Mouse (Mus musculus): ENCODE results near the gene Keap1.
A peak's percentile ranks its signal among the peaks of the same experiment; 100 is the strongest.
"Not testable (repeated sequence)": the region's sequence is repeated elsewhere in the genome, so short reads cannot be mapped to it uniquely, and the experiment has no call there.

Gene Keap1

DNA sequence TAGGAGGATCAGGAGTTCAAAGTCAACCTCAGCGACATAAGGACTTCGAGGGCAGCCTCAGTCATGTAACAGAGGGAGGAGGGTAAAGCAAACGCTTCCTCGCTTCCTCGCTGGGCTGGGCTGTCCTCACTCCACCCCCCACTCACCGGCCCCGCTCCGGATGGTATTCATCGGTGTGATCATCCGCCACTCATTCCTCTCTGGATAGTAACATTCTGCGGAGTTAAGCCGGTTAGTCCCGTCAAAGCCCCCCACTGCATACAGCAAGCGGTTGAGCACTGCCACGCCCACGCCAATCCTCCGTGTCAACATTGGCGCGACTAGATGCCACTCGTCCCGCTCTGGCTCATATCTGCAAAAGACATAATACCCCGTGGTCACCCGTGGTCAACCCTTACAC lies 7.6 kb downstream of the Keap1 start:
- no peak for DNase-seq

DNA sequence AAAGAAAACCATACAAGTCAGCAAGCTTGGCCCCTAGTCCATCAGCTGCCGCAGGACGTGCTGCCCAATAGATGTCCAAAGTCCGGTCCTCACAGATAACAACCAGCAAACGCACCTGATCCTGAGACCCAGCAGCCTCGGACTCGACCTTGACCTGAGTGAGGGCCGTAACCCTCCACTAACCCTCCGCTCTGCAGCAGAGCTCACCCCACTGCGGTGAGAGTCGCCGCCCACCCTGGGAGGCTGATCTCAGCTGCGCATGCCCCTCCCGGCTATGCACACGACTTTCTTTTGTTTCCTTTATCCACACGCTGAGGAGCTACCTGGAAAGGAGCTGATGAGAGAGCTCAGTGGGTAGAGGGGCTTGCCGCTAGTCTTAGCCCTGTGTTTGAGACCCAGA lies 11.8 kb downstream of the Keap1 start:
- DNase-seq: peak in 1 of 2 experiments; percentile 38

DNA sequence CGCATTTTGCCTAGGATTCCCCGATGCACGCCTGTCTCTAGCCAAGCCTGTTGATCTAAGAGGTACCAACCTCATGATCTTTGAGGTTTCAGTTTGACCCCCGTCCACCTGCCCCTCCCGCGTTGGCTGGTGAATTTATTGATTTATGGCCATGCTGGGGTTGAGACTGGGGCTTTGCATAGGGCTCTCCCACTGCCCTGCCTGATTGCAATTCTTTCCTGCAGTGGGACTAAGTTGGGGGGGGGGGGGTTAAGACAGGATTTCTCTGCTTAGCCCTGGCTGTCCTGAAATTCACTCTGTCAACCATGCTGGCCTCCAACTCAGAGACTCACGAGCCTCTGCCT lies 13.8 kb downstream of the Keap1 start:
- no peak for DNase-seq

DNA sequence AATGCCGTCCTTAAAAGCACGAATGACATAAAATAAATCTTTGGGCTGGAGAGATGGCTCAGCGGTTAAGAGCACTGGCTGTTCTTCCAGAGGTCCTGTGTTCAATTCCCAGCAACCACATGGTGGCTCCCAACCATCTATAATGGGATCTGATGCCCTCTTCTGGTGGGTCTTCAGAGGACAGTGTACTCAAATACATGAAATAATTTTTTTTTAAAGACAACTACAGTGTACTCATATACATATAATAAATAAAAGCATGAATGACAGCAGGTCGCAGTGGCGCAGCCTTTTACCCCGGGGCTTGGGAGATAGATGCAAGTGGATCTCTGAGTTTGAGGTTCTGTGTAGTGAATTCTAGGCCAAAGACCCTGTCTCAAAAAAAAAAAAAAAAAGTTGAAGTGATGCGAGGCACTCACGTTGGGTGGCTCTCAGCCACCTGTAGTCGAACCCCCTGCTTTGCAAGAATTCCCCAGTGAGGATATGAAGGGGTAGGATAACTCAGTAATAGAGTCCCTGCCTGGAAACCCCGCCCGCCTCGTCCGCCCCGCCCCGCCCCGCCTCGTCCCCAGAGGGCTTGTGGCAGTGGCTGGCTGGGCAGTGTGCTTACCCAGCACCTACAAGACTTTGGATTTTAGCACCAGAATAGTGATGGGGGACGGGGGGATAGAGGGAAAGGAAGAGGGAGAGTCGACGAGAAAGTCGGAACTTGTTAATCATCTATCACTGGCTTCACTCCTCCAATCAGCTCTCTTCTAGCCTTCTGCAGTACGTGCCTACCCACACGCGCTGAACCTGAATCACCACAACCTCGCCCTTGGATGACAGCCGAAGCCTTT lies 14.4 kb downstream of the Keap1 start:
- DNase-seq: peak; percentile 62 to 66

DNA sequence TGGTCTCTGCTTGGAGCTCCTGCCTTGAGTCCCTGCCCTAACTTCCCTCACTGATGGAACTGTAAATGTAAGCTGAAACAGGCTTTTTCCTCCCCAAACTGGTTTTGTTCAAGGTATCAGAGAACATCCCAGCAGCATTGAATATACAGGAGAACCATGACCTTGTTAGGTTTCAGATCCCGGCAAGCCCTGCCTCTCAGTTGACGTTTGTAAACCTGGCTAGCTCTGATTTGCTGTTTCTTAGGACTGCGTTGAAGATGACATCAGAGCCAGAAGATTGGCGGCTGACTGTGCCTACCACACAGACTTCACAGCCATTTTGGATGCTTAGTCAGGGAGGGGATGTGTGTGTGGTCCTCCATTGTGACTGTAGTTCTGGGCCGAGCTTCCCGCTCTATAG lies 15.3 kb downstream of the Keap1 start:
- no peak for DNase-seq

DNA sequence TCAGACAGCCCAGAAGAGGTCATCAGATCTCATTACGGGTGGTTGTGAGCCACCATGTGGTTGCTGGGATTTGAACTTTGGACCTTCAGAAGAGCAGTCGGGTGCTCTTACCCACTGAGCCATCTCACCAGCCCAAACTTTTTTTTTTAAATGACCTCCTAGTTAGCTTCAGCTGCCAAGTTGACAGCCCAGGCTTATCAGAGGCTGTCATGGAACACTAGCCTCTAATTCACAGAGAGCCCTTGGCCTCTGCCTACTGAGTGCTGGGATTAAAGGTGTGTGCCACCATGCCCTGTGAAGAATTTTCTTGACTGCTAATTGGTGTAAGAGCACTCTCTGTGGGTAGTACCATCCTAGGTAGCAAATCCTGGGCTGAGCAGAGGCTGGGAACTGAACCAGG lies 15.7 kb downstream of the Keap1 start:
- not testable (repeated sequence) for DNase-seq

DNA sequence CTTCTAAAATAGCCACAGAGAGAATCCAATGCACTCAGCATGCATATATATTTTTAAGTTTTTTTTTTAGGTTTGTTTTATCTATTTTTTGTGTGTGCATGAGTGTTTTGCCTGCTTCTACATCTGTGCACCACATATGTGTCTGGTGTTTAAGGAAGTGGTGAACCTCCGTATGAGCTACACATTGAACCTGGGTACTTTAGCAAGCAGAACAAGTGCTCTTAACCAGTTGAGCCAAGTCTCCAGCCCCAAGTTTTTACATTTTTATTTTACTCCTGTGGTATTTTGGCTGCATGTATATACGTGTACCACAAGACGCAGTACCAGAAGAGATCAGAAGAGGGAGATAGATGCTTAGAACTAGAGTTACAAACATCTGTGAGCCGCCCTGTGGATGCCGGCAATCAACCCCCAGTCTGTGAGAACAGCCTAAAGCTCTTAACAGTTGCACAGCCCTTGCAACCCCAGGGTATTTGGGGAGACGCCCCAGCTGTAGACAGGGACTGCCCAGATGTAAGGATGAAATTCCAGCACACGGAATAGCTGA lies 17.7 kb downstream of the Keap1 start:
- peak; percentile 47 to 60 for DNase-seq

DNA sequence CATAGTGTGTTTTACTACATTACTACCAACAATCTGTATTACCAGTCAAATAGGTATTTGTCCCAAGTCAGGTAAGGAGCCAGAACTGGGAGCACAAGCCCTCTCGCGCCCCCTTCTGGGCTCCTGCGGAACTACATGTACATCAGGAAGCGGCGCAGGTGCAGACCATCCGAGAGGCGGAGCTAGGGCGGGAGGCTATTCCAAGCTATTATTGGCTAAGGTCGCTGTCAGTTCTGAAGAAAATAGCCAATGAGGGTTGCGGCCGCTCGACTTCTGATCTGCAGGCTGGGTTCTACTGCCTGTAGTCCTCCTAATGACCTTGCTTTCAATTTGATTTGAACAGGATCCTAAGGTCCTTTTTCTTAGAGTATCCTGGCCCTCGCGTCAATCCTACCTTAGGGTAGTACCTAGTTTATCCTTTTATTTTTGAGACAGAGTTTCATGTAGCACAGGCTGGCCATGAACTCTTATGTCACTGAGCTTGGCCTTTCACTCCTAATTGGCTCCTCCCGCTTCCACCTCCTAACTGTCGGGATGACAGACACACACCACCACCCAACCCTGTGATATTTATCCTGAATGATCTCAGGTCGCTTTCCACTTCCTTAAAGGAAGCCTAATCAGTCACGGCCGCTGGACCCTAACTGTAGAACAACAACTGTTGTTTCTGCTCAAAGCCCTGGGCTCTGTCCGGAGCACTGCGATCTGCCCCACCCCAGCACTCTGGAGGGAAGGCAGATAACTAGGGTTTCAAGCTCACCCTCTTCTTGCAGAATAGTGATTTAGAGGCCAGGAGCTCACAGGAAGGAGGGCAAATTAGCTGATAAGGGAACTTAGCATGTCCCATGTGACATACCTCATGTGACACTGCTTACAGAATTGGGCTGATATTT lies 18.4 kb downstream of the Keap1 start:
- peak; percentile 95 to 96 for DNase-seq

DNA sequence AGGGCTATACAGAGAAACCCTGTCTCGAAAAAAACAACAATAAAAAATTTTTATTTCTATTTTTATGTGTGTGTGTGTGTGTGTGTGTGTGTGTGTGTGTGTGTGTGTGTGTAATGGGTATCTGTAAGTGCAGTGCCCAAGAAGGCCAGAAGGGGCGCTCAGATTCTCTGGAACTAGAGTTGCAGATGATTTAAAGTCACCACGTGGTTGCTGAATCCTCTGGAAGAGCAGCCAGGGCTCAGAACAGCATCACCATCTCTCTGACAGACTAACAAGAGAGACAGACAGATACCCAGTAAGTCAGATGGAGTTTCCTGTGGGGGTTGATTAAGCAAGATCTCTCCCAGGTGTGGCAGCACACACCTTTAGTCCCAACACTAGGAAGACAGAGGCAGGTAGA lies 19.3 kb downstream of the Keap1 start:
- DNase-seq: peak in 1 of 2 experiments; percentile 35

DNA sequence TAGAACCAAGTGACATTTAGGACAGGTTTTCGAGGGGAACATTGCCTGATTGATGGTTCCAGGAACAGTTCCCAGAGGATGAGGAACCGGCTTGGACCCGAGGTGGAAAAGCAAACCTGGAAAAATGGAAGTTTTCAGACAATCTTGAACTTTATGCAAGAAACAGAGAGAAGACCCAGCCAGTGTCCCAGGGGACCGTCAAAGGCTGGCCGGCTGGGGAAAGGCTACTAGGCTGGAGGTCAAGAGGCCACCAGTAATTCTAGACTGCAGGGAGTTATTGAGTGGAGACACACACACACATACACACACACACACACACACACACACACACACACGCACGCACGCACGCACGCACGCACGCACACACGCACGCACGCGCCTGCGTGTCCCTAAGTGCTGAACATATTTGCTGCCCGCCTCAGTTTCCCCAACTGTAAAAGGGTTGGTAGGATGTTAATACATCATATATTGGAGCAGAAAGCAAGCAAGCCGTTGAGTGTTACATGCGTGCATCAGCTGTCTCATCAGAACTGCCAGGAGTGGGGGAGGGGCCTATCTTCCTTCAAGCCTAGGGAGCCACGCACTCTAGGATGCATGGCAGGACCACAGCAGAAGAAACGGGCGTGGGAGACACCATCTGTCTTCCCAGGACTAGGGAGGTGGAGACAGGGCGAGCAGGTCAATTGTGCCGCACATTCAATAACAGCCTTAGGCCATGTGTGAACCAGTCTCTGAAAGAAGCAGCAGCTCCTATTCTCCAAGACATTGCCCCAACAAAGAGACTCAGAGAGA lies 22.9 kb downstream of the Keap1 start:
- DNase-seq: no peak

DNA sequence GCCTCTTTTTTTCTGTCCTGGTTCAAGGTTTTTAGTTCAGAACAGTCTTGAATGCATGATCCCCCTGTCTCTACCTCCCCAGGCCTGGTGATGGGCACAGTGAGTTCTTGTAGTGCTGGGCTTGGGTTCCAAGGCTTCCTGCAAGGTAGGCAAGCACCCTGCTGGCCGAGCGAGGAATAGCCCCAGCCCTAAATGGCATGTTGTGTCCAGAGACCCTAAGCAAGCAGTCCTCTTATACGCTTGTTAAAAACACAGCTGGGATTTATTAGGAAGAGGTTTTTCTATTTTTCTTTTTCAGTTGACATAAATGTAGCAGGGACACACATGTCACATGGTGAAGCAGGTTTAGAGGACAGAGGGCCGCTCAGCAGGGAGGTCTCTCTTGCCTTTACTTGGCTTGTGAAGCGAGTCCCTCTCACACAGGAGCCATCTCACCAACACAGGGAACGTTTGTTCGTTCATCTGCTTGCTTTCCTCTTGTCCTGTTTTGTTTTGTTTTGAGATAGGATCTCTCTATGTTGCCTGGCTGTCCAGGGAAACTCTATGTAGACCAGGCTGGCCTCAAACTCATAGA lies 25.5 kb downstream of the Keap1 start:
- peak in 1 of 2 experiments; percentile 21 for DNase-seq

DNA sequence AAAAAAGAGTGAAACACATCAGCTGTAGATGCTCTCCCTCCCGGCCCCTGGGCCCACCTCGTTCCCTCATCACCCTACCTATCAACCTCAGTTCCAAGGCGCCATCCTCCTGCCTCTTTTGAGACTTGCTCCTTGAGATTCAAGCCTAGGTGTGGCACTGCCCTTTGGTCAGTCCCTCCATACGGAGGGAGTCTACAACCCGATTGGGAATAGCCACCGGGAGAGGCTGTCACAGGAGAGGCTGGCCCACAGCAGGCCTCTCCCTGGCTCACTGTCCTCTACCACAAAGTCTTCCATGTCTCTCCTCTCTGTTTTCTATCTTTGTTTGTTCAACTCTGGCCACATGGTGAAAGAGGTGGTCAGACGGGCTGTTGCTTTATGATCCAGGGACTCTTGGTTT lies 27.5 kb downstream of the Keap1 start:
- DNase-seq: no peak

DNA sequence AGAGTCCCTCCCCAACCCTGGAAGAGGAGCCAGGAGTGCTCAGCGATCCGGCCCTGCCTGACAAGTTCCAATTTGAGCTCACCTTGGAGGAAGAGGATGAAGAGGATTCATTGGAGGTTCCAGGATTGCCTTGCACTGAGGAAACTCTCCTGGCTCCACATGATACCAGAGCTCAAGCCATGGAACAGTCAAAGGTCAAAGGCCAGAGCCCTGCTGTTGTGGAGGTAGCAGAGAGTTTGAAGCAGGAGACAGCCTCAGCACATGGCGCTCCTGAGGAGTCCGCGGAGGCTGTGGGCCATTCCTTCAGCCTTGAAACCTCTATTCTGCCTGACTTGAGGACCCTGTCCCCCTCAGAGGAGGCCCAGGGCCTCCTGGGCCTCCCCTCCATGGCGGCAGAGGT lies 28.3 kb downstream of the Keap1 start:
- DNase-seq: peak in 1 of 2 experiments; percentile 21

DNA sequence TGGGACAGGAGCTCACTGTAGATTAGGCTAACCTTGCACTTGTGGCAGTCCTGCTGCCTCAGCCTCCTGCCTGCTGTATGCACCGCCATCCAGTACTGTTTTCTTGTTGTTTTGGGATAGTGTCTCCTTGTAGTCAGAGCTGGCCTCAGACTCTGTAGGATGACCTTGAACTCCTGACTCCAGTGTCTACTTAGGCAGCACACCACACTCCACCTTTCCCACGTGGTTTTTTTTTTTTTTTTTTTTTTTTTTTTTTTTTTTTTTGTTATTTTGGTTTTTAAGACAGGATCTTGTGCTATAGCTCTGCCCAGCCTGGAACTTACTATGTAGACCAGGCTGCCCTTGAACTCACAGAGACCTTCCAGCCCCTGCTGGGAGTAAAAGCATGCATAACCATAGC lies 30.5 kb downstream of the Keap1 start:
- DNase-seq: no peak

DNA sequence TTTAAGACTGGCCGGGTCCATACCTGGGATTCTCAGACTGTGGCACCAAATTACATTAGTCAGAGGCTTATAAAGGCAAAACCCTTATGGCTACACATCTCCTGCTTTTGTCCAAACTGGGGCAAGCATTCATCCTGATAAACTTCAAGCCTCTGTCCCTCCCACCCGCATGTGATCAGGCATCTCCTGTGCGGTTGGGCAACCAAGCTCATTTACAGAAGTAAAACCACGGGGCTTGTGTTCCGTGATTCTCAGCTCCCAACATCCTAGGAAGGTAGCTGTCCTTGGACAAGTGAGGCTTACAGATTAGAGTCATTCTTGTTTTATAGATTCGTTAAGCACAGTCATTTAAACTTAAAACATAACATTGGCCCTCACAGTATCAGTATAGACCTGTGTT lies 32.3 kb downstream of the Keap1 start:
- DNase-seq: no peak

DNA sequence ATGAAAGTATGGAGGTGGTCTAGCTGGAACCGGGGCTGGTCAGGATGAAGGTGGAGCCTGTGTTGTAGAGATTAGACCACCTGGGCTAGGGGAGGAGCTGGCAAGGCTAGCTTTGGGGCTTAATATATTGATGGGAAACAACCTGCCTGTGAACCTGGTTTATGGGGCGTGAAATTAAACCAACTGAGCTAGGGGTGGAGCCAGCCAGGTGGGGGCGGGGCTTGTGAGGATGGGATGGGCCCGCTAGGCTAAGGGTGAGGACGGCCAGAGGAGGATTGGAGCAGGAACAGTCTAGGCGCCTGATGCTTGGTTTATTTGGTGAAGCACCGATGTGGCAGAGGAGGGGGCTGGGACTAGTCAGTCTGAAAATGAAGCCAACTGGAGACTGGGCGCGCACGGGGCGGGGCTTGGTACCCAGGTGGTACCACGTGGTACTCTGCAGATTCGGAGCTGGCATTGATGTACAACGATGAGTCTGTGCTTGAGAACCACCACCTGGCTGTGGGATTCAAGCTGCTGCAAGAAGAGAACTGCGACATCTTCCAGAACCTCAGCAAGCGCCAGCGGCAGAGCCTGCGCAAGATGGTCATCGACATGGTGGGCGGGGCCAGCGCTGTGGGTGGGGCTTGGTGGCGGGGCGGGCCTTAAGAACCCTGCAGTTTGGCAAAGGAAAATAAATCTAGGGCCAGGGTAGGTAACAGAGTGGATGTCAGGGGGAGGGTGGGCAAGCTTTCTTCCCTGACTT lies 34.5 kb downstream of the Keap1 start:
- peak; percentile 73 to 81 for DNase-seq

DNA sequence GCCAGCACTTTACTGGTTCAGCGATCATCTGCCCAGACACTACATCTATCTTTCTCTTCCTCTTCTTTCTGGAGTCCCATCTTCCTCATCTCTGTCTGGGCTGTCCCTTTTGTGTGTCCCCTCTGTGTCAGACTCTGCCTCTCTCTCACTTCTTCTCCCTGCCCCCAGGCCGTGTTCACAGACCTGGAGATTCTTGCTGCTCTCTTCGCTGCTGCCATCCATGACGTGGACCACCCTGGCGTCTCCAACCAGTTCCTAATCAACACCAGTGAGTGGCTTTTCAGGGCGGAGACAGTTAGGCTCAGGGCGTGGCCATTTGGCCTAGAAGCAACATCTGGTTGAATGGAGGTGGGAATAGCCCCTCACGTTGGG lies 35.0 kb downstream of the Keap1 start:
- no peak for DNase-seq

DNA sequence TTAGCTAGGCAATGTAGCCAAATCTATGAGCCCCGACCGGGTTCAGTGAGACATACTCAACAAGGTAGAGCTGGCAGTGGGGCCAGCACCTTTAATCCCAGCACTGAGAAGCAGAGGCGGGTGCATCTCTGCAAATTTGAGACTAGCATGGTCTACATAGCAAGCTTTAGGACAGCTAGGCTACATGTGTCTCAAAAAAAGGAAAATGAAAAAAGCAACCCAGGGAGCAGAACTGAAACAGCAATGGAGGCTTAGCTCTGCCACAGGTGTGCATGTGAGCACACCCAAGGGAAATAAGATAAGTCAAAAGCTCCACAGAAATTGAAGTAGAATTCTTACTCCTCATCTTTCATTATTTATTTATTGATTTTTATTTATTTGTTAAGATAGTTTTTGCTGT lies 40.2 kb downstream of the Keap1 start:
- no peak for DNase-seq

DNA sequence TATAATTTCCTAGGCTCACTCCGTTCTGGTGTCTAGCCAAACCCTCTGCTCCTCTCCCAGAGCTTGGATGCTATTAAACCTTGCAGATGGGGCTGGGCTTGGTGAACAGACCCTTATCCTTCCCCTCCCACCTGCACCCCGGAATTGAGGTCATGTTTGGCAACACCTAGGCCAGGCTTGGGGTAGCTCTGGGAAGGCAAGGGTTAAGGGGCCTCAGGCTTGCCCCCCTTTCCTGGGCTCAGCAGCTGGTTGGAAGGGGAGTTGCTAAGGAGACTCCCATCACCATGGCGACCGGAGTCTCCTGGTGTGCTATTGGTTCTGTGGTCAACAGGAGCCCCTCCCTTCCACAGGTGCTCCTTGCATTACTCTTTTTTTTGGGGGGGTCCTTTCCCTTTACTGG lies 41.2 kb downstream of the Keap1 start:
- no peak for DNase-seq

DNA sequence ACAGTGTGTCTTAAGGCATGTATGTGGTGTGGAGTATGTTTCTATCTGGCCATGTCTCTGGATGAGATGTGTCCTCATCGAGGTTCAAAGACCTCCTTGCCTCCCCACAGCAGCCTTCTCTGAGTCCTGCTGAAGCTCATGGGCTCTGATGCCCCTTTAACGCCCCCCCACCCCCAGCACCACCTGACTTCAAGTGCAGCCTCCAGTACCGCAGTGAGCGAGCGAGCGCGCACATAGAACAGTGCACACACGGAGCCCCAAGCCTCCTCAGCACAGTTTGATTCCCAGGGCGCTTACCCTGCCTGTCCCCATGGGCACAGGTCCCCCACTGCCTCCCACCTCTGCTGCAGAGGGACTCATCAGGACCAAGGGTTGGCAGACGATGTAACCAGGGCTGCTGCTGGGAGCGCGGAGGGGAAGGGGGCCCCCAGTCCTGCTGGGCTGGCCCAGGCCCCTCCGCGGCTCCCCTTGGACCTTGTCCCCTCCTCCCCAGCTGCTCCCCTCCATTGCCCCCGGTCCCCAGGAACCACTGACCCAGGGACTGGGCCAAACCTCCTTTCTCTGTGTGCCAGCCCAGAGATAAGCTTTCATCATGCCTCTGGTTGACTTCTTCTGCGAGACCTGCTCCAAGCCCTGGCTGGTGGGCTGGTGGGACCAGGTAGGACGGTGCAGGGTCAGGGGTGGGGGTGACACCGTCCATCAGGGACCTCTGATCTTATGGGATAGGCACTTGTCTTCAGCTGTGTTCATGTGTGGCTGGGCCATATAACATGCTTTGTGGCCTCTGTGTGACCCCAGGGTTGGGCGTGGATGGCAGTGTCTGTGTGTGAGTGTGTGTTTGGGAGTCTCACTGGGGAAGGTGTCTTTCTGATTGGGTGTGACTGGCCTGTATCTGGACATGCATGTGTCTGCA lies 42.4 kb downstream of the Keap1 start:
- DNase-seq: no peak

All from kidney, postnatal 25 days (tissue).